ENCODE assay signal across 30 mouse cellular contexts in the genomic region with DNA sequence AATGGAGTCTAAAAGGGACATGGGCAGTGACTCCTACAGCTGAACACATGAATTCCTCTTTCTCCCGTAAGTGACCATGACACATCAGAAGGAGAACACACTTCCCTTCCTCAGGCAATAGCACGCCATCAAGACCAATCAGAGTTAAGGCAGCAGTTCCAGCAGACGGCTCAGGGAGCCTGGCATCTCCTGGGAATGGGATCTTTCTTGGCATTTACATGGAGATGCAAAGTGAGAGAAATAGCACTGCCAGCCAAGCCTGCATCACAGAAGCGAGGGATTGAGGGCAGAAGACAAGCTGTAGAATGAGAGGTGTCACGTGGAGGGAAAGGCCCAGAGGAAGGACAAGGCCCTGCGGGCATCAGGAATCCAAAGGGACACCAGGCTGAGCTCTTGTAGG. TPM values are rescaled to one million over a fixed set of nuclear protein-coding genes. Genes with fewer than 3 reads are reported as not detected.
DNase-seq lines count a peak whose midpoint lies in the region; ATAC-seq and TF ChIP-seq lines count a peak whose summit lies in the region.
"Had no signal": no experiment of that assay in that cellular context is flagged by ENCODE, and none has a peak within 500 bp of the region (broad histone marks: within the 10 kb centered on the region; RNA-seq: fewer than 3 reads in every experiment).

No protein-coding gene starts in this region.

- H3K36me3 ChIP-seq in forebrain, postnatal 0 days (ENCODE audit: insufficient read depth): no peaks in the 10 kb centered on the region
- no peaks in the 10 kb centered on the region for H3K36me3 ChIP-seq in forebrain, embryonic 12.5 days (replicated peaks)
- no peaks in the 10 kb centered on the region for H3K36me3 ChIP-seq in neural tube, embryonic 13.5 days
- H3K36me3 ChIP-seq in neural tube, embryonic 15.5 days: peaks cover 3% of the 10 kb centered on the region; the same call in 1 of the 2 replicates
- H3K36me3 ChIP-seq: hindbrain, embryonic 10.5 days; kidney, embryonic 15.5 days; limb, embryonic 15.5 days; liver, embryonic 13.5 days had no signal

- H3K9ac ChIP-seq in forebrain, postnatal 0 days: no peak overlapping the region
- no peak overlapping the region for H3K9ac ChIP-seq in forebrain, embryonic 12.5 days
- H3K9ac ChIP-seq in neural tube, embryonic 13.5 days: no peak overlapping the region
- H3K9ac ChIP-seq in neural tube, embryonic 15.5 days (replicated peaks): no peak overlapping the region
- H3K9ac ChIP-seq: forebrain, embryonic 13.5 days; kidney, embryonic 15.5 days; limb, embryonic 15.5 days; liver, embryonic 13.5 days had no signal

- no peak for TF ChIP-seq CTCF in forebrain, postnatal 0 days (IDR thresholded peaks at IDR 0.05; ENCODE audit: low read depth)
- TF ChIP-seq CTCF in layer of hippocampus, adult 2 months (conservative IDR thresholded peaks at IDR 0.05): no peak

- H3K27ac ChIP-seq in forebrain, postnatal 0 days (ENCODE audit: low read depth, low read length): no peak overlapping the region
- H3K27ac ChIP-seq in forebrain, embryonic 12.5 days: no peak overlapping the region
- H3K27ac ChIP-seq in layer of hippocampus, adult 2 months: peak overlapping the region; percentile 60
- no peak overlapping the region for H3K27ac ChIP-seq in neural tube, embryonic 13.5 days (replicated peaks)
- no peak overlapping the region for H3K27ac ChIP-seq in neural tube, embryonic 15.5 days (replicated peaks)
- H3K27ac ChIP-seq: forebrain, embryonic 13.5 days; hindbrain, embryonic 10.5 days; kidney, embryonic 15.5 days; limb, embryonic 10.5 days; limb, embryonic 15.5 days; liver, embryonic 13.5 days; stomach, postnatal 0 days had no signal

- 55% methylated on average over 6 of the region's 6 CpGs for whole genome bisulfite sequencing in forebrain, postnatal 0 days
- WGBS in forebrain, embryonic 12.5 days: 75% methylated on average over 6 of the region's 6 CpGs
- 77% methylated on average over 6 of the region's 6 CpGs for WGBS in neural tube, embryonic 13.5 days
- 76% methylated on average over 6 of the region's 6 CpGs for WGBS in neural tube, embryonic 15.5 days

- DNase-seq in forebrain, postnatal 0 days: peak; percentile 45
- no peak for DNase-seq in layer of hippocampus, adult 2 months (ENCODE audit: low spot score in 2 of 2)
- no peak for DNase-seq in layer of hippocampus, postnatal 25 days (ENCODE audit: extremely low spot score in 1 of 2, low spot score in 1 of 2)
- no peak for DNase-seq in neural tube, embryonic 10.5 days (ENCODE audit: extremely low spot score, low spot score)
- DNase-seq: adrenal gland, postnatal 25 days; gastrocnemius, postnatal 14 days; heart, postnatal 14 days; kidney, adult 18-20 months; kidney, postnatal 25 days; liver, embryonic 13.5 days; lung, adult 18-20 months; lung, postnatal 4 days; right cerebral cortex, postnatal 4 days; thymus, adult 18-20 months; thymus, postnatal 36 days had no signal

- no peak overlapping the region for H3K4me3 ChIP-seq in forebrain, postnatal 0 days (ENCODE audit: low read depth, low read length)
- no peak overlapping the region for H3K4me3 ChIP-seq in forebrain, embryonic 12.5 days (replicated peaks)
- peak overlapping the region; percentile 27 for H3K4me3 ChIP-seq in layer of hippocampus, adult 2 months
- H3K4me3 ChIP-seq in neural tube, embryonic 13.5 days: no peak overlapping the region
- no peak overlapping the region for H3K4me3 ChIP-seq in neural tube, embryonic 15.5 days (replicated peaks)
- H3K4me3 ChIP-seq: erythroblast, embryonic 14.5 days; forebrain, embryonic 13.5 days; hindbrain, embryonic 10.5 days; kidney, embryonic 15.5 days; limb, embryonic 10.5 days; limb, embryonic 15.5 days; liver, embryonic 13.5 days; megakaryocyte, embryonic 14.5 days had no signal

- H3K27me3 ChIP-seq in forebrain, postnatal 0 days (ENCODE audit: insufficient read depth, low read length): no peaks in the 10 kb centered on the region
- H3K27me3 ChIP-seq in forebrain, embryonic 12.5 days: peaks cover 5% of the 10 kb centered on the region; the same call in 1 of the 2 replicates
- H3K27me3 ChIP-seq in neural tube, embryonic 13.5 days: peaks cover under 1% of the 10 kb centered on the region; the same call in 1 of the 2 replicates
- H3K27me3 ChIP-seq in neural tube, embryonic 15.5 days (replicated peaks): no peaks in the 10 kb centered on the region; the same call in 1 of the 2 replicates
- H3K27me3 ChIP-seq: limb, embryonic 15.5 days; liver, embryonic 13.5 days had no signal

- peak; percentile 44 for ATAC-seq in forebrain, postnatal 0 days
- no peak for ATAC-seq in forebrain, embryonic 12.5 days (ENCODE audit: low FRiP score)
- no peak for ATAC-seq in neural tube, embryonic 13.5 days (ENCODE audit: low read depth)
- ATAC-seq in neural tube, embryonic 15.5 days (ENCODE audit: low FRiP score): no peak
- ATAC-seq: CD4-positive, CD25-positive, alpha-beta regulatory T cell, adult 4 months; forebrain, embryonic 13.5 days; lung, postnatal 0 days had no signal

- peaks cover 31% of the 10 kb centered on the region for H3K4me1 ChIP-seq in forebrain, postnatal 0 days (ENCODE audit: insufficient read depth)
- H3K4me1 ChIP-seq in forebrain, embryonic 12.5 days: peaks cover 11% of the 10 kb centered on the region; the same call in 1 of the 2 replicates
- peaks cover 36% of the 10 kb centered on the region for H3K4me1 ChIP-seq in neural tube, embryonic 13.5 days (replicated peaks)
- peaks cover 54% of the 10 kb centered on the region for H3K4me1 ChIP-seq in neural tube, embryonic 15.5 days
- H3K4me1 ChIP-seq: forebrain, embryonic 13.5 days; hindbrain, embryonic 10.5 days; kidney, embryonic 15.5 days; limb, embryonic 10.5 days; liver, embryonic 13.5 days; megakaryocyte, embryonic 14.5 days had no signal

- no peaks in the 10 kb centered on the region for H3K9me3 ChIP-seq in forebrain, postnatal 0 days (ENCODE audit: low read length)
- no peaks in the 10 kb centered on the region for H3K9me3 ChIP-seq in forebrain, embryonic 12.5 days
- no peaks in the 10 kb centered on the region for H3K9me3 ChIP-seq in neural tube, embryonic 13.5 days
- H3K9me3 ChIP-seq in neural tube, embryonic 15.5 days (replicated peaks): no peaks in the 10 kb centered on the region
- H3K9me3 ChIP-seq: forebrain, embryonic 13.5 days; hindbrain, embryonic 10.5 days; kidney, embryonic 15.5 days; limb, embryonic 10.5 days; limb, embryonic 15.5 days; liver, embryonic 13.5 days; megakaryocyte, embryonic 14.5 days had no signal

- H3K4me2 ChIP-seq in forebrain, postnatal 0 days (ENCODE audit: low read depth): 0 out of 2 replicates have a peak overlapping the region, but pooled peaks have one; percentile 5
- no peak overlapping the region for H3K4me2 ChIP-seq in forebrain, embryonic 12.5 days
- H3K4me2 ChIP-seq in neural tube, embryonic 13.5 days: peak overlapping the region; percentile 83; the same call in 1 of the 2 replicates
- peak overlapping the region; percentile 47 for H3K4me2 ChIP-seq in neural tube, embryonic 15.5 days
- H3K4me2 ChIP-seq: forebrain, embryonic 13.5 days; kidney, embryonic 15.5 days; limb, embryonic 15.5 days; liver, embryonic 13.5 days had no signal

RNA-seq across cellular contexts. Expression of gene Kcna6, which starts 7.8 kb away (rescaled TPM):
- 49.2 and 49.6 TPM in 2 replicates for total RNA-seq in forebrain, postnatal 0 days (2014; rRNA removed)
- 14.4 and 19.9 TPM in 2 replicates for polyA plus RNA-seq in forebrain, postnatal 0 days (2015; fragmentation: Nextera tagmentation; extraction: Ambion mirVana)
- 5.9 and 6.3 TPM in 2 replicates for polyA plus RNA-seq in forebrain, embryonic 12.5 days (2016; fragmentation: Nextera tagmentation; extraction: Ambion mirVana)
- total RNA-seq in layer of hippocampus, adult 2 months (2021): 10 to 100 TPM; 46.6 to 48.5 TPM
- total RNA-seq in layer of hippocampus, postnatal 25 days (2021): 10 to 100 TPM; 48.6 to 51.2 TPM
- 19.9 and 26.1 TPM in 2 replicates for polyA plus RNA-seq in neural tube, embryonic 13.5 days (2015; fragmentation: Nextera tagmentation; extraction: Ambion mirVana)
- 23.7 and 26.5 TPM in 2 replicates for polyA plus RNA-seq in neural tube, embryonic 15.5 days (2015; fragmentation: Nextera tagmentation; extraction: Ambion mirVana)
- total RNA-seq: common myeloid progenitor, adult 5-6 weeks; neutrophil, adult 5-6 weeks had no signal
- polyA plus RNA-seq: CD4-positive, CD25-positive, alpha-beta regulatory T cell, adult 4 months; erythroblast, embryonic 14.5 days had no signal
